Mouse (Mus musculus) cerebellum, adult 9-10 months (tissue): ENCODE data around the gene Gm12216.

Experiments used
- DNase-seq: peaks from one replicate; pipeline ENCODE4 v3.0.0; 2022

Gene Gm12216

GRCm38 (mm10) chr11:53734970-53735681 is 123.9 kb downstream of the Gm12216 start:
- DNase-seq = no peak

- DNase-seq = no peak
Measured at GRCm38 (mm10) chr11:53734431-53734830, 124.6 kb downstream of the Gm12216 start.

- DNase-seq = no peak
Measured at GRCm38 (mm10) chr11:53733824-53734223, 125.2 kb downstream of the Gm12216 start.
